Mouse (Mus musculus) gastrocnemius, postnatal 14 days (tissue): ENCODE results near the gene Ttc19. TPM values are rescaled to one million over a fixed set of nuclear protein-coding genes. Genes with fewer than 3 reads are reported as not detected.

Experiments
- DNase-seq: peaks from one replicate; pipeline ENCODE4 v3.0.0; 2021; ENCODE audit warnings: mixed read lengths
- intact Hi-C: fragments of 180-260 bp; cut with DNase I; formaldehyde crosslinking; loops from one replicate; pipeline ENCODE4 v1.15.1; 2025; ENCODE audit warnings: low total_unique reads
- long read RNA-seq, 2 experiments: library from polyadenylated mRNA; stranded (forward); transcript quantifications; one replicate each; pipeline ENCODE4 v2.0.0; 2021
- total RNA-seq, 2 experiments: library from RNA; stranded (reverse); gene quantifications; 2 replicates each; pipeline ENCODE4 v1.2.3; 2021

Ttc19 gene
- 10 to 100 TPM; 25.4 to 26.1 TPM for total RNA-seq
- long read RNA-seq, experiment 1, transcript Ttc19-201 (10 exons, 3,410 nt): major isoform, 35 of 38 reads
- long read RNA-seq, experiment 1, partial matches to known transcripts: 0 of 38 reads
- long read RNA-seq, experiment 1, other reads (novel, unspliced or antisense): 3 of 38 reads
- long read RNA-seq, experiment 2, transcript Ttc19-201 (10 exons, 3,410 nt): major isoform, 49 of 60 reads
- long read RNA-seq, experiment 2, partial matches to known transcripts: 2 of 60 reads
- long read RNA-seq, experiment 2, other reads (novel, unspliced or antisense): 5 of 60 reads

- intact Hi-C loops: no loop called here
- peak; percentile 94 for DNase-seq
Measured at GRCm38 (mm10) chr11:62280675-62281600, at the start of gene Ttc19, which contains the start of gene Zswim7. Gene Ttc19 (plus strand): TSS chr11:62281473. Gene Zswim7 (minus strand): TSS chr11:62281375.

DNA sequence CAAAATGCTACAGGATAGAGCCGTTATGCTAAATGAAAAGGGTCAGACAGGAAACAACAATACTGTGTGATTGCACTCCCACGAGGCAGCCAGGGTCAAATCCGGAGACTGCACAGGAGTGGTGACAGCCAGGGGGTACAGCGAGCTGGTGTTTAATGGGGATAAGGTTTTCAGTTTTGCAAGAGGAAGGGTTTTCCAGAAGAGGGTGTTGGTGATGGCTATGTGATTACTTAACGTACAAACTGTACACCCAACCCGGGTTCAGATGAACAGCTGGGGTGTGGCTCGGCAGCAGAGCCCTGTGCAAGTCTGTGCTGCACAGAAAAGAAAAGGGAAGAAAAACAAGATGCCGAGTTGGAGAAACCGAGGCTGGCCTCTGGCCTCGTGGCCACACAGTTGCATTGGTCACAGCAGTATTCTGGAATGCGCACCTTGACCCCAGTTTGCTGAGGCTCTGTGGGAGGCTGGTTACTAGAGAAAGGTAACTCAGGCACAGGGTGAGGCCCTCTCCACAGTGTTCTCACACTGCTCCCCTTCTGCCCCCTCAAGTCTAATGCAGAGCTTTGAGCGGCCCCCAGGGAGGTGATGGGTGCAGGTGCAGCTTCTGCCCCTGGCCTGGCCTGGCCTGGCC is 40.5 kb upstream of the Ttc19 start:
- DNase-seq: no peak
- intact Hi-C loops: no loop called here

DNA sequence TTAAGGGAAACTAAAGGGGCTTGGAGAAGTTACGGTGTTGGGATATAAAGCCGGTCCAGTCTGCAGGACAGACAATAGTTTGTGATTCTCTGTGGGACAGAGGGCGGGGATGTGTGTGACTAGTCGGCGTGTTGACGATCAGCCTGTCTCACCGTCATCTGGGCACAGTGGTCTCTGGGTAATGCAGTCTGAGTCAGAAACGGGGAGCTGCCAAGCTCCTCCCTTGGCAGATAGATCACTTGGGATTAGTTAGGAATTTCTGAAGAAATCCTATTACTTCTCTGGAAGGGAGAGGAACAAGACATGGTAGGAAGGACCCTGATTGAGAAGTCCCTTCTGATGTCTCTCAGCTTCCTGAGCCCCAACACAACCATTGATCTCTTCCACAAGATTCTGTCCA is 37.4 kb upstream of the Ttc19 start:
- DNase-seq: no peak

DNA sequence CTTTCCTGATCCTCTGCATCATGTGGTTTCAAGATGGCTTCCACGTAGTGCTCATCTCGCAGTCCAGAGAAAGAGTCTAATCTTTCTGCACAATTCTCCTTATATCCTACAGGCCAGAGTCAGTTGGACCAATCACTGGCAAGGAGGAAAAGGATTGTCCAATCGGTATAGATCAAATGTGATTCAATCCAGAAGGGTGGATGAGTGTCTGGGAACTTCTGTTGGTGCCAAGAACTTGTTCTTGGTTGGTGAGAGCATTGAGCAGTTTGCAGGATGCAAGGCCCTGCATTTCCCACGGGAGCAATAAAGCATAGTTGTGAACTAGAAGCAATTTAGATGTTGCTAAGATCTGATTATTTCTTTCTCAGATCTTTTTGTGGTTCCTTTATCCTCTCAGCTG is 36.8 kb upstream of the Ttc19 start:
- no peak for DNase-seq
- intact Hi-C loops: no loop called here

More for the DNA sequence above, 37.4 kb upstream of the Ttc19 start:
- intact Hi-C loops: no loop called here

DNA sequence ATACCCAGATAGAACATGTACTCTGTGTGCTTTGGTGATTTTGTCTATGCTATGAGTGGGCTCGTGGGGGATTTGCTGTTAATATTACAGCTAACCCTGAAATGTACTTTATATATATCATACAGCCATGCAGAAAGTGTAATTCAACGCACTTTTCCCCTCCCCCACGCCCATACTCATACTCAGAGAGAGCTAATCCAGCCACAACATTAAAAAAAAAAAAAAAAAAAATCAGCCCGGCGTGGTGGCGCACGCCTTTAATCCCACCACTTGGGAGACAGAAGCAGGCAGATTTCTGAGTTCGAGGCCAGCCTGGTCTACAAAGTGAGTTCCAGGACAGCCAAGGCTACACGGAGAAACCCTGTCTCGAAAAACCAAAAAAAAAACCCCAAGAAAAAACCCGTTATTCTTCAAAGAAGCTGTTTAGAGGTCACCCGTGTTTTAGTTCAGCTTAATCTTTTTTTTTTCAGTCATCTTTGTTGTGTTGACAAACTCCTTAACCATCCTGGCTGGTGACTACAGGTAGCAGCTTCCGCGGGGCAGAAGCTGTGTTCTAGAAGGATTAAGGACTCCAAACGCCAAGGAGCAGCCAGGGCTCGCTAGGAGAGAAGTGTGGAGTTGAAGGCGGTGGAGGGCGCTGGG is 33.4 kb upstream of the Ttc19 start:
- intact Hi-C loops: no loop called here
- DNase-seq: no peak

DNA sequence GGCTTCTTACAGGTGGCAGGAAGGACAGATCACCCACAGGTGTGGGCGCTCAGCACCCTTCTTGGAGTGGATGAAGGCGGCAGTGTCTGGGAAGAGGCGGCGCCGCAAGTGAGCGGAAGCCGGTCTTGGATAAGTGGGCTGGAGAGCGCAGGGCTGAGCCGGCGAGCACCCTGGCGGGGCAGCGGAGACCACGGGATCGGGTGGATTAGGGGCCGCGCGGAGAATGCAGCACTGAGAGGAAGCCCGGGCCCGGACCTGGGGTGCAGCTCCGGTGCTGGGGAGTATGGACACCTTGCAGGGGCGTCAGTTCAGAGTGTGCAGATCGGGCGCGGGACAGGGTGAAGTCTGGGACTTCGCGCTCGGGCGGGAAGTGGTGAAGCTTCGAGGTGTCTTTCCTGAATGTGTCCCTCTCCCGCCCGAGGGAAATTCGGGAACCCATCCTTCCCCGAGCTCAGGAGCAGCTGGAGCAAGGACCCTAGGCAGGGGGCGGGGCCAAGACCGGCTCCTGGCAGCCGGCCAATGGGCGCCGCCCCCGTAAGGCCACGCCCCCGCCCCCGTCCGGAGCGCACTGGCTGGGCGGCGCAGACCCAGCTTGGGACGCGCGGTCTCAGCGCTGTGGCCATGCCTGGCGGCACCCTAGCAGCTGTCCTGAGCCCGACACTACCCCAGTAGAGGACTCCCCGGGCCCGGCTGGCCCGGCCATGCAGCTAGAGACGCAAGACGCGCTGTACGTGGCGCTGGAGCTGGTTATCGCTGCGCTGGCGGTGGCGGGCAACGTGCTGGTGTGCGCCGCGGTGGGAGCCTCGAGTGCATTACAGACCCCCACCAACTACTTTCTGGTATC is 32.6 kb upstream of the Ttc19 start, which contains the start of gene Adora2b:
Adora2b (plus strand) TSS at position 584 of the 844 bp plus-strand sequence.
- intact Hi-C loops: no loop called here
- peak; percentile 77 for DNase-seq

- intact Hi-C loops: no loop called here
- no peak for DNase-seq
Measured at GRCm38 (mm10) chr11:62249266-62250037, 31.8 kb upstream of the Ttc19 start.

GRCm38 (mm10) chr11:62251047-62251446 is 30.2 kb upstream of the Ttc19 start:
- intact Hi-C loops: no loop called here

GRCm38 (mm10) chr11:62253380-62253779 is 27.9 kb upstream of the Ttc19 start:
- intact Hi-C loops: no loop called here
- no peak for DNase-seq

More at GRCm38 (mm10) chr11:62251047-62251446, 30.2 kb upstream of the Ttc19 start:
- no peak for DNase-seq

- DNase-seq: no peak
- intact Hi-C loops: no loop called here
Measured at GRCm38 (mm10) chr11:62259214-62259613, 22.1 kb upstream of the Ttc19 start.

GRCm38 (mm10) chr11:62263599-62263998 is 17.7 kb upstream of the Ttc19 start:
- intact Hi-C loops: no loop called here
- no peak for DNase-seq

- intact Hi-C loops: no loop called here
- no peak for DNase-seq
Measured at GRCm38 (mm10) chr11:62264018-62264417, 17.3 kb upstream of the Ttc19 start.

DNA sequence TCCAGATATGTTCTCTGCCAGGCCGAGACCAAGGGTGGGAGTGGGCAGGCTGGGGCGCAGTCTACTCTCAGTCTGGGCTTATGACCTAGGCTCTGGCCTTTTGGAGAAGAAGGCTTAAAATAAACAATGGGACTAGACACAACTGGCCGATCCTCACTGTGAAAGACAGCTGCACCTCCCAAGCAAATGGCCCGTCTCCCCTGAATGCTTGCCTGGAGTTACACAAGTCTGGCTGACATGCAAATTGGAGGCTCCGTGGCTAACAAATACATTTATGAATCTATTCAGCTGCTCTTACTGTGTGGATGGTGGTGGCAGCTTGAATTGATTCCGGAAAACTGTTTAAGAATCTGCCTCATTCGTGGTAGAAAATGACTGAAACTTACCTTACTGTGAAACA is 15.6 kb upstream of the Ttc19 start:
- intact Hi-C loops: no loop called here
- DNase-seq: no peak

GRCm38 (mm10) chr11:62266466-62267214 is 14.6 kb upstream of the Ttc19 start:
- intact Hi-C loops: no loop called here
- DNase-seq: no peak

GRCm38 (mm10) chr11:62268381-62268780 is 12.9 kb upstream of the Ttc19 start:
- intact Hi-C loops: no loop called here
- no peak for DNase-seq

DNA sequence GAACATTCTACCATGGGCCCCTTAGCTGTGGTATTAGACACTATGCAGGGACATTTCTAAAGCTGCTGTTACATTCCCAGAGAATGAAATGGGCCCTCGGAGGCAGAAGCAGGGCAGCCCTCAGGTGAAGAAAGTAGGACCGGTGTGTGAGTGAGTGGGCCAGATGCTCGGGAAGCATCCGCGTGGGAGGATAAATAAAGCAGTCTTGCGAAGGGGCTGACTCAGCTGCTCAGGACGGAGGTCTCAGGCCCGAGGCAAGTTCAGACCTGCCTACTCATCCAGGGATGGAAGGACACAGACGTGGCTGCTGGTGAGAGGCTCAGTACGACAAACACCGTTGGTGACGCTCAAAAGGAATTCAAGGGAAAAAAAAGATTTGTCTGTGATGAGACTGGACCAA is 12.2 kb upstream of the Ttc19 start:
- intact Hi-C loops: no loop called here
- DNase-seq: no peak

DNA sequence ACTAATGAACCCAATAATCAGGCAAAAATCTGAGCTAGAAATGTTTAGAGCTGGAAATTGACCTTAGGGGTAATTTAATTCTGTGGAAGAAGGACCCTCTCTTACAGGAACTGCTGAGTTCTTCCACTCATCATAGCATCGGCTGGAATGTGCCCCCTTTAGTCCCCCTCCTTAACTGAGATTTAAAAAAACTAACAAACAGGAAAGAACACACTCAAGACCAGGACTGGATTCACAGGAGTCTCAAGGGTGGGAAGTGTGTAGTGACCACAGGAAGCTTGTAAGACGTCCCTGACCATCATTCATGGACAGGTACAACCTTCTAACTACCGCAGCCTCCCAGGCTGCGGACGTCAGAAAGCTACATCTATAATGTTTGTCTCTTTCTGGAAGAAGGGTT is 10.4 kb upstream of the Ttc19 start:
- DNase-seq: no peak
- intact Hi-C loops: no loop called here
